Mouse (Mus musculus) small intestine, adult 2 months (tissue): ENCODE measurements around the gene Bcas3.

Experiments
- CTCF ChIP-seq: fragments of 200-500 bp; IDR thresholded peaks from 2 replicates; pipeline ENCODE4 v1.5.1; 2012; ENCODE audit warnings: low read depth, mild to moderate bottlenecking, control low read depth, inconsistent platforms, low read length, moderate library complexity, mixed read lengths; ENCODE audit not compliant: insufficient replicate concordance, insufficient read length; ENCODE audit errors: extremely low read depth
- POLR2A ChIP-seq: fragments of 200-500 bp; IDR thresholded peaks from 2 replicates; pipeline ENCODE4 v1.6.1; 2012; ENCODE audit warnings: low read depth, mild to moderate bottlenecking, control low read depth, inconsistent platforms, low read length, moderate library complexity

DNA sequence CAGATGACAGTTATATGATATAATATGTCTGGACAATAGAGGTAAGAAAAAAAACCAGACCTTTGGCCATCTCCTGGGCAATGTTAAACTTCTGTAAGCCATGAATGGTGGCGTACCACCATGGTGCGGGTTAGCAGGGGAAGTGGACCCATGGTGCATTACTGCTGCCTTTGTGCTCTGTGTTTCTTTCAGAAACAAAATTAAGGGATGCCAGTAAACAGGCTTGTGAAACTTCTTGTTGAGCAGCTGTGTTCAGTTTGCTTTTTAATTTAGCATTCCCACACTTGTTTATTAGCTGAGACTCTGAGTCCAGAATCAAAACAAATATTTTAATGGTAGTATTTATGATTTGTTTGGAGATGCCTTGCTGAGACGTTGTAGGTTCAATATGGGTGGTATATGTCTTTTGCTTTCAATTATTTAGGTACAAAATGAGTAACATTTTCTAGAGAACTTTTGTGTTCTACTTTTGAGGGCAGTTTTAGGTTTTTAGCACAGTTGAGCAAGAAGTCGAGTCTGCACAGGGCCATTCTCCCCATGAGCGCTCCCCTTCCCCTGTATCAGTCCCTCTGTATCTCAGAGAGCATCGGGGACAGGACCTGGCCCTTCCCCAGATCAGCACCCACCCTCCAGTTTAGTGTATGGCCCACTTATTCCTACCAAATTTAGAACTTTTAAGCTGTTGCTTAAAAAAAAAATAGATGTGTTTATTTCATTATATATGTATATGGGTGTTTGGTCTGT, 132.4 kb downstream of the Bcas3 start:
- no peak for TF ChIP-seq CTCF
- no peak for TF ChIP-seq POLR2A
